Mouse (Mus musculus) layer of hippocampus, adult 11-12 months (tissue): ENCODE measurements at regions not wholly inside any gene's neighbourhood (a gene's known extent, or its start where the extent isn't known, plus 50 kb on each side); places are given as distances from the start of the nearest gene placed in this dataset.

Experiments
- DNase-seq: peaks from one replicate; pipeline ENCODE4 v3.0.0; 2022; ENCODE audit warnings: low spot score

GRCm38 (mm10) chr14:105630867-105631680 lies 265.5 kb downstream of the Spry2 start:
- DNase-seq, result peak; percentile 75

GRCm38 (mm10) chr14:105630444-105630843 lies 266.2 kb downstream of the Spry2 start:
- DNase-seq, result peak; percentile 23

- no peak for DNase-seq
Measured at GRCm38 (mm10) chr14:105628673-105629072, 267.9 kb downstream of the Spry2 start.

DNA sequence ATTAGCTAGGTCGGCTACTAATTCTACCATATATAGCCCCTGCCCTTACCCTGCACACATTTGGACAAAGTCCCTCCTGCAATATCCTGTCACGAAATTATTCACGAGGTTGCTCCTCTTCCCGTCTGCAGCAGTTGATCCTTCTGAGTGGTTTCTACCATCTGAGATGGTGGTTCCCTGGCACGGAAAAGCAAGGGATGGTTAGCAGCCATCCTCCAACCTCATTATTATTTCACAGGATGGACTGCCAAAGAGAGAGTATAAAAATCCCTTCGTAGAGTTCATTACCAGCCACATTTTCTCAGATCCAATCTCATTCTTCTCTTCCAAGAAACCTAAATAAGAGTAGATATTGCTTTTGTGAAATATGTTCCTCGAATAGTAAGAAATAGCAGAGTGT lies 272.2 kb downstream of the Spry2 start:
- DNase-seq, result no peak

GRCm38 (mm10) chr14:105622166-105622565 lies 274.5 kb downstream of the Spry2 start:
- DNase-seq, result no peak

DNA sequence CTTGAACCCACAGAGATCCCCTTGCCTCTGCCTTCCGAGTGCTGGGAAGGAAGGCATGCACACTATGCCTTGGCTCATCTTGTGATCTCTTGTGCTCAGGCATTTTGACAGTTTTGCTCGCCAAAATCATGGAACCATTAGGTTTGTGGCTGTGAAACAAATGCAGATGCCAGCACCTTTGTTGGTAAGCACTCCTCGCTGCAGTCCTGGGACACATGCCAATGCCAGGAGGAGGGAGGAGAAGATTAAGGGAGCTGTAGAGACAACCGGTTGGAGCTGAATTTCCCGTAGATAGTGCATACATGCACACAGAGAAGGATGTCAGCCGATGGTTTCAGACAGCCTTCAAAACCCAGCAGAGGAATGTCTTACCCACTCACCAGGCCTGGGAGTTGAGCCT lies 275.5 kb downstream of the Spry2 start:
- DNase-seq, result no peak

DNA sequence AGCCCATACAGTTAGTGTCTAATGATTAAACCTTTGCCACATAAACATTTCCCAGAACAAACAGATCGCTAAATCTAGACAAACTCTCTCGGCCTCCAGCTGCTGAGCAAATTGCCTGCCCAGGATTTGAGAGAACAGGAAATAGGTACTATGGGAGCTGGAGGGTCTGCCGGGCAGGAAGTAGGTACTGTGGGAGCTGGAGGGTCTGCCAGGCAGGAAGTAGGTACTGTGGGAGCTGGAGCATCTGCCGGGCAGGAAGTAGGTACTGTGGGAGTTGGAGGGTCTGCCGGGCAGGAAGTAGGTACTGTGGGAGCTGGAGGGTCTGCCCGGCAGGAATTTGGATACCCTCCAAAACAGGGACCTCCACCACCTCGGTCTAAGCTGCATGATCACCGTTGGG lies 277.2 kb downstream of the Spry2 start:
- DNase-seq, result no peak

- no peak for DNase-seq
Measured at GRCm38 (mm10) chr14:105615766-105616165, 280.9 kb downstream of the Spry2 start.

DNA sequence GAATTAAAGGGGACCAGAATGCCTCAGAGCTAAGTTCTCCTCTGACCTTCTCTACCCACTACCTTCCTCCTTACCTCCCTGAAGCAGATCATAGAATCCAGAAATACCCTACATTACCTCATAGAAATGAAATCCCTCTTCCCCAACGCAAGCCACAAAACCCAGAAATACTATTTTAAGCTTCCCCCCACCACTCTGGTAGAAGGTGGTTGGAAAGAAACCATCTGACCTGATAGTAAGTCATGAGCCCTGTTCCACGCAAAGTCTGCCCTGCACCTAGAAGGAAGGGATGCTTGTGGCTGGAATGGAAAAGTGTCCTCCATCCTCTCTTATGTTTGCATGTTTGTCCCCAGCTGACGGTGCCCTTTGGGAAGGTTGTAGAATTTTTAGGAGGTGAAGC lies 283.8 kb downstream of the Spry2 start:
- DNase-seq, result no peak

- no peak for DNase-seq
Measured at GRCm38 (mm10) chr14:105608804-105609203, 287.8 kb downstream of the Spry2 start.

- DNase-seq, result no peak
Measured at GRCm38 (mm10) chr14:105606551-105606950, 290.1 kb downstream of the Spry2 start.

- DNase-seq, result no peak
Measured at GRCm38 (mm10) chr14:105604451-105604850, 292.2 kb downstream of the Spry2 start.

DNA sequence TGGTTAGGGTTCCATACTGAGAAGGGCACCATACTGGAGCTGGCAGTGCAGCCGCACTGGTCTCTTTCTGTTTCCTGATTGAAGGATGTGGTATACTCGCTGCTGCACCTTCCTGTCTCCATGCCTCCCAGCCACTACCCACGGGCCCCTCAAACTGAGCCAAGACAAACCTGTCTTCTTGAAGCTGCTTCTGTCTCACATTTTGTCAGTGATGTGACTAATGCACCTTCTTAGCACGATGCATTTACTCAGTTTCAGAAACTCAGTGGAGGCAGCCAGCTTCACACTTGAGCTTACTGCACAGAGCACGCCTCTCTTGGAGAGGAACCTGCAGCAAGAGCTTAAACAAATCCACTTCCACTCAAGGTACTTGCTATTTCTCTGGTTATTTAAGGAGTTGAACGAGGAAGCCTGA lies 293.6 kb downstream of the Spry2 start:
- no peak for DNase-seq

DNA sequence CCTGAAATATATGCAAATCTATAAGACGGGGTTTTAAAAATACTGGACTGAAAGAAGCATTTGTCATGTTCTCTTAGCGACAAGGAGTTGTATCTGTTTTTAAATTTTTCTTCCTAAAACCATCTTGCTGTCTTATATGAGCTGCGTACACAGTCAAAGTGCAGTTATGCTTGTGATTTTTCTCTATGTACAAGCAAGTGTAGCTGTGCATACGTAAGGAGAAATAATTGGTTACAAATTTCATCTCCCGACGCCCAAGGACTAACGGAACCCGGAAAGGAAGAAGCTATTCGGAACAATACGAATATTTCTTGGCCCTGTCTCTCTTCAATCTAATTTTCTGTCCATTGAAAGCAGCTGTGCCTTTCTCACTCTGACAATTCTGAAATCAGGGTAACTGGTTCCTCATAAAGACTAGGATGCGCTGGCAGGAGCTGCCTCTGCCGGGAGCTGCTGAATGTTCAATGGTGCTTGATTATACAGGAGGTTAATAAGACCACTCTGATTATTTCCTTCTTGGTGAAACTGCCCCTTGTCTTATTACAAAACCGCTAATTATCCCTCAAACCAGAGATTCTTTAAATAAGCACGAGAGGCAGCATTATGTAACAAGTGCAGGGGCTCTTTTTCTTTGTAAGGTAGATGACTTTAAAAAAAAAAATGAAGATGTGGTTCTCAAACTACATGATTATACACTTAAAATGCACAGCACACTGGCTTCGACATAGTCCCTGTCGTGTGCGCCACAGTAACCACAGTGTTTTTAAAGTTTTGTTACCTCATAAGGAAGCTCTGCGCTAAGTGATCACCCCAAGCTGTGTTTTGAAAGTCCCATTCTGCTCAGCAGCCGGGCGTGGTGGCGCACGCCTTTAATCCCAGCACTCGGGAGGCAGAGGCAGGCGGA lies 296.8 kb downstream of the Spry2 start:
- peak; percentile 27 for DNase-seq

GRCm38 (mm10) chr14:105589751-105590150 lies 306.9 kb downstream of the Spry2 start:
- peak; percentile 49 for DNase-seq

GRCm38 (mm10) chr14:105589261-105589660 lies 307.4 kb downstream of the Spry2 start:
- DNase-seq, result no peak

- DNase-seq, result peak; percentile 78
Measured at GRCm38 (mm10) chr14:105588391-105589163, 308.0 kb downstream of the Spry2 start.

DNA sequence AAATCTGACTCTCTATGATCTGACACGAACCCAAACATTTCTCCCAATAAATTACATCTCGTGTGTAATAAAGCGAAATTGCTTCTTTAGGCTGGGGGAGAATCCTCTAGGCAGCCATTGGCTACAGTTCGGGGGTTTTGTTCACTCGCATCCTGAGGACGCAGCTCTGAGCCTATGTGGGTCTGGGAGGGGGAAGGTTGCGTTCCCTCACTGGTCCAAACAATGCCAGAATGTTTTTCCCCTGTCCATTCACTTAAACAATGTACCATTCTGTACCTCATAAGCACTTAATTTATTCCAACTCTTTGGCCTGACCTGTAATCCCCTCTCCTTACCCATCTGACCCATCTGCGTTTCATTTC lies 308.6 kb downstream of the Spry2 start:
- DNase-seq, result no peak

- DNase-seq, result no peak
Measured at GRCm38 (mm10) chr14:105584632-105585031, 312.0 kb downstream of the Spry2 start.

- no peak for DNase-seq
Measured at GRCm38 (mm10) chr14:105583497-105583896, 313.1 kb downstream of the Spry2 start.

DNA sequence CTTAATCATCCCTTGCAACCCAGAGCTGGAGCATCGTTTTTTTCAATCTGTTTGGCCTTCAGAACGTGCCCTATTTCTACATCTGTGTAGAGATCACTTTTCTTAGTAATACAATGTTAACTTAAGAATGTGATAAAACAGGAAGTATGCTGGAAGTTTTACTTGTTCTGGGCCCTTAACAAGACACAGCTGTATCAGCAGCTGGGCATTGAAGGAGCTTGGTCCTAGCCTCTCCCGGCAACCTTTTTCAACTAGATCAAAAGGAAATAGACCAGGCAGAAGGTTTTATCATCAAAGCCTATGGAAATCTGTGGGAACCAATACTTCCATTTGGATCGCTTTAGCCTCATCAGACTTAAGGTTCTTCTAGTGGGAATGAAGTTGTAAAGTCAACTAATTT lies 317.9 kb downstream of the Ndfip2 start:
- no peak for DNase-seq
